ENCODE assay signal across 8 mouse cellular contexts in genomic region chr3:82333128-82333969, GRCm38 (mm10). TPM values are rescaled to one million over a fixed set of nuclear protein-coding genes. Genes with fewer than 3 reads are reported as not detected.
DNase-seq lines count a peak whose midpoint lies in the region; ATAC-seq and TF ChIP-seq lines count a peak whose summit lies in the region.

No protein-coding gene starts in this region.

- 0 out of 2 replicates have a peak overlapping the region, but pooled peaks have one; percentile 38 for H3K27ac ChIP-seq in intestine, embryonic 14.5 days (ENCODE audit: low read depth)
- no peak overlapping the region for H3K27ac ChIP-seq in limb, embryonic 13.5 days
- H3K27ac ChIP-seq in midbrain, embryonic 13.5 days, result no peak overlapping the region
- H3K27ac ChIP-seq in stomach, postnatal 0 days (replicated peaks), result 0 out of 2 replicates have a peak overlapping the region, but pooled peaks have one; percentile 18

- H3K4me1 ChIP-seq in intestine, embryonic 14.5 days (replicated peaks; ENCODE audit: control insufficient read depth, insufficient read depth, low read length), result peaks cover 4% of the 10 kb centered on the region; the same call in 1 of the 2 replicates
- no peaks in the 10 kb centered on the region for H3K4me1 ChIP-seq in limb, embryonic 13.5 days
- H3K4me1 ChIP-seq in midbrain, embryonic 13.5 days (replicated peaks), result 0 out of 2 replicates have a peak, but pooled peaks cover 3% of the 10 kb centered on the region
- no peaks in the 10 kb centered on the region for H3K4me1 ChIP-seq in stomach, postnatal 0 days (replicated peaks; ENCODE audit: control insufficient read depth, insufficient read depth)

- ATAC-seq in frontal cortex, adult (ENCODE audit: low TSS enrichment), result peak; percentile 89
- ATAC-seq in intestine, embryonic 14.5 days (replicated peaks; ENCODE audit: low FRiP score, low TSS enrichment, low read depth), result no peak; the same call in 1 of the 2 replicates
- peak; percentile 72; the same call in 1 of the 2 replicates for ATAC-seq in limb, embryonic 13.5 days (ENCODE audit: low FRiP score, low read depth)
- peak; percentile 76 for ATAC-seq in midbrain, embryonic 13.5 days
- ATAC-seq in stomach, postnatal 0 days (ENCODE audit: low FRiP score, low TSS enrichment), result 0 out of 2 replicates have a peak, but pooled peaks have one; percentile 26

- DNase-seq in 3T3-L1 (ENCODE audit: low read depth, low spot score), result peak; percentile 74
- peak; percentile 83 for DNase-seq in MN1 (ENCODE audit: low spot score)
- peak; percentile 53 for DNase-seq in cerebellum, adult 8-10 months
- peak; percentile 82 for DNase-seq in intestine, embryonic 14.5 days (ENCODE audit: low spot score)
- peak; percentile 56 for DNase-seq in stomach, postnatal 0 days (ENCODE audit: low spot score)

- H3K27me3 ChIP-seq in intestine, embryonic 14.5 days (replicated peaks; ENCODE audit: control insufficient read depth, insufficient read depth, low read length), result no peaks in the 10 kb centered on the region
- H3K27me3 ChIP-seq in limb, embryonic 13.5 days, result no peaks in the 10 kb centered on the region
- no peaks in the 10 kb centered on the region for H3K27me3 ChIP-seq in midbrain, embryonic 13.5 days
- H3K27me3 ChIP-seq in stomach, postnatal 0 days (ENCODE audit: control insufficient read depth, insufficient read depth, low read length), result no peaks in the 10 kb centered on the region

- no peak overlapping the region for H3K9ac ChIP-seq in intestine, embryonic 14.5 days (ENCODE audit: low read length)
- peak overlapping the region; percentile 39; the same call in 1 of the 2 replicates for H3K9ac ChIP-seq in limb, embryonic 13.5 days
- peak overlapping the region; percentile 52; the same call in 1 of the 2 replicates for H3K9ac ChIP-seq in midbrain, embryonic 13.5 days (replicated peaks)
- no peak overlapping the region for H3K9ac ChIP-seq in stomach, postnatal 0 days (ENCODE audit: low read length)

- H3K9me3 ChIP-seq in intestine, embryonic 14.5 days (ENCODE audit: control insufficient read depth, low read length), result 0 out of 2 replicates have a peak, but pooled peaks cover 2% of the 10 kb centered on the region
- peaks cover 4% of the 10 kb centered on the region; the same call in 1 of the 2 replicates for H3K9me3 ChIP-seq in limb, embryonic 13.5 days
- no peaks in the 10 kb centered on the region for H3K9me3 ChIP-seq in midbrain, embryonic 13.5 days
- no peaks in the 10 kb centered on the region for H3K9me3 ChIP-seq in stomach, postnatal 0 days (ENCODE audit: control insufficient read depth, low read length)

- 7% methylated on average over 16 of the region's 16 CpGs for WGBS in intestine, embryonic 14.5 days
- WGBS in limb, embryonic 13.5 days, result 6% methylated on average over 16 of the region's 16 CpGs
- 9% methylated on average over 16 of the region's 16 CpGs for WGBS in midbrain, embryonic 13.5 days
- WGBS in stomach, postnatal 0 days, result 9% methylated on average over 16 of the region's 16 CpGs

- peak overlapping the region; percentile 28 for H3K4me3 ChIP-seq in intestine, embryonic 14.5 days (ENCODE audit: low read depth, low read length)
- peak overlapping the region; percentile 36 for H3K4me3 ChIP-seq in limb, embryonic 13.5 days
- peak overlapping the region; percentile 31 for H3K4me3 ChIP-seq in midbrain, embryonic 13.5 days (replicated peaks)
- peak overlapping the region; percentile 23; the same call in 1 of the 2 replicates for H3K4me3 ChIP-seq in stomach, postnatal 0 days (ENCODE audit: low read depth, low read length)

- peak overlapping the region; percentile 44 for H3K4me2 ChIP-seq in intestine, embryonic 14.5 days (ENCODE audit: low read length)
- peak overlapping the region; percentile 54 for H3K4me2 ChIP-seq in limb, embryonic 13.5 days (replicated peaks)
- H3K4me2 ChIP-seq in midbrain, embryonic 13.5 days (replicated peaks), result peak overlapping the region; percentile 51
- peak overlapping the region; percentile 42; the same call in 1 of the 2 replicates for H3K4me2 ChIP-seq in stomach, postnatal 0 days (replicated peaks; ENCODE audit: low read depth)

- peak; percentile 99 for TF ChIP-seq CTCF in stomach, postnatal 0 days (IDR thresholded peaks at IDR 0.05; ENCODE audit: low read depth)

- H3K36me3 ChIP-seq in intestine, embryonic 14.5 days (ENCODE audit: control insufficient read depth, insufficient read depth, low read length), result no peaks in the 10 kb centered on the region
- no peaks in the 10 kb centered on the region for H3K36me3 ChIP-seq in limb, embryonic 13.5 days
- H3K36me3 ChIP-seq in midbrain, embryonic 13.5 days, result no peaks in the 10 kb centered on the region
- H3K36me3 ChIP-seq in stomach, postnatal 0 days (ENCODE audit: control insufficient read depth, insufficient read depth, low read length), result no peaks in the 10 kb centered on the region

- TF ChIP-seq EP300 in stomach, postnatal 0 days (optimal IDR thresholded peaks at IDR 0.05), result no peak

RNA-seq across cellular contexts. Expression of gene Map9, which starts 24.5 kb away (rescaled TPM):
- polyA plus RNA-seq in intestine, embryonic 14.5 days (2014; fragmentation: Nextera tagmentation; extraction: Ambion mirVana), result 7.8 and 8.6 TPM in 2 replicates
- polyA plus RNA-seq in limb, embryonic 13.5 days (2015; fragmentation: Nextera tagmentation; extraction: Ambion mirVana), result 9.4 and 9.9 TPM in 2 replicates
- polyA plus RNA-seq in midbrain, embryonic 13.5 days (2015; fragmentation: Nextera tagmentation; extraction: Ambion mirVana), result 50.8 and 57.6 TPM in 2 replicates
- polyA plus RNA-seq in stomach, postnatal 0 days (2015; fragmentation: Nextera tagmentation; extraction: Ambion mirVana), result 4.7 and 5.5 TPM in 2 replicates

Comparison
In these comparisons a context has a peak if more than half of its experiments do, and no peak if none do; other contexts are left out.
1. H3K27ac ChIP-seq: peak in intestine, embryonic 14.5 days (single experiment) and stomach, postnatal 0 days (single experiment); none in limb, embryonic 13.5 days (single experiment) and midbrain, embryonic 13.5 days (single experiment).
2. H3K9ac ChIP-seq: peak in limb, embryonic 13.5 days (single experiment) and midbrain, embryonic 13.5 days (single experiment); none in intestine, embryonic 14.5 days (single experiment) and stomach, postnatal 0 days (single experiment).
3. Peak in every context shown above with its lines, with median percentiles within 50 percentile points of each other: DNase-seq, H3K4me2 ChIP-seq and H3K4me3 ChIP-seq.